Mouse (Mus musculus) lung, postnatal 0 days (tissue): ENCODE data around the gene Scarb2. TPM values are rescaled to one million over a fixed set of nuclear protein-coding genes. Genes with fewer than 3 reads are reported as not detected.

Source experiments
- ATAC-seq: fragments of 200-750 bp; cut with Nextera tagmentation; 2 replicates; pipeline ENCODE4 v1.8.0; 2017; ENCODE audit warnings: moderate library complexity
- DNase-seq: peaks from one replicate; pipeline ENCODE4 v3.0.0-alpha.2; 2016; ENCODE audit warnings: low spot score
- H3K27ac ChIP-seq: fragments of 300-500 bp; sonication (generic); 2 replicates; pipeline ENCODE4 v1.5.1; 2014; ENCODE audit warnings: antibody characterized with exemption, mild to moderate bottlenecking, low read length, mixed read lengths
- H3K27me3 ChIP-seq: fragments of 300-500 bp; sonication (generic); replicated peaks from 2 replicates; pipeline ENCODE4 v1.6.1; 2014; ENCODE audit warnings: low read length, mixed read lengths; ENCODE audit not compliant: insufficient read depth
- H3K36me3 ChIP-seq: fragments of 300-500 bp; sonication (generic); 2 replicates; pipeline ENCODE4 v1.6.1; 2014; ENCODE audit warnings: low read length, mixed read lengths; ENCODE audit not compliant: insufficient read depth
- H3K4me1 ChIP-seq: fragments of 300-500 bp; sonication (generic); 2 replicates; pipeline ENCODE4 v1.6.1; 2014; ENCODE audit warnings: antibody characterized with exemption, low read depth, low read length, mixed read lengths; ENCODE audit not compliant: insufficient read depth
- H3K4me2 ChIP-seq: fragments of 300-500 bp; sonication (generic); replicated peaks from 2 replicates; pipeline ENCODE4 v1.6.1; 2014; ENCODE audit warnings: low read depth, mild to moderate bottlenecking, low read length, moderate library complexity, mixed read lengths
- H3K4me3 ChIP-seq: fragments of 300-500 bp; sonication (generic); 2 replicates; pipeline ENCODE4 v1.5.1; 2014; ENCODE audit warnings: low read depth, low read length
- H3K9ac ChIP-seq: fragments of 300-500 bp; sonication (generic); replicated peaks from 2 replicates; pipeline ENCODE4 v1.6.1; 2014; ENCODE audit warnings: low read depth, mild to moderate bottlenecking
- H3K9me3 ChIP-seq: fragments of 300-500 bp; sonication (generic); 2 replicates; pipeline ENCODE4 v1.6.1; 2016; ENCODE audit warnings: low read length, mixed read lengths
- CTCF ChIP-seq: IDR thresholded peaks from 2 replicates; pipeline ENCODE4 v1.5.1; 2016; ENCODE audit warnings: antibody characterized with exemption, mild to moderate bottlenecking
- EP300 ChIP-seq: IDR thresholded peaks from 2 replicates; pipeline ENCODE4 v1.6.1; 2016; ENCODE audit warnings: antibody characterized with exemption, mild to moderate bottlenecking, control low read depth
- WGBS: fragments of 180-500 bp; shearing (Covaris S2); extraction: QIAGEN DNeasy Blood & Tissue Kit; methylation state at CpG from one replicate; pipeline ENCODE4 v1.1.7; 2014; 5-methylcytosine and 5-hydroxymethylcytosine counted together
- polyA plus RNA-seq: library from polyadenylated mRNA; unstranded; fragments of >200 nt; fragmentation: Nextera tagmentation; extraction: Ambion mirVana; gene quantifications from 2 replicates; pipeline ENCODE4 v1.2.1, GENCODE M21; 2015

Scarb2 gene
- polyA plus RNA-seq, 1 experiment from 2014 or later, result 52.4 TPM

- Histone ChIP-seq H3K9me3 (no peaks in the 10 kb centered on the region), H3K27me3 (no peaks in the 10 kb centered on the region), H3K27ac (no peak overlapping the region), H3K4me2 (no peak overlapping the region), H3K4me1 (no peaks in the 10 kb centered on the region), H3K4me3 (no peak overlapping the region), H3K36me3 (peaks cover 3% of the 10 kb centered on the region; the same call in 1 of the 2 replicates), H3K9ac (no peak overlapping the region)
- TF ChIP-seq CTCF, result no peak
- TF ChIP-seq EP300, result no peak
- ATAC-seq (no peak), DNase-seq (no peak)
- WGBS, result 77% methylated on average over 8 of the region's 8 CpGs
Observed at GRCm38 (mm10) chr5:92438540-92438939, 68.1 kb downstream of the Scarb2 start.

- Histone ChIP-seq H3K27ac (peak within 1 kb of the TSS; percentile 88), H3K9ac (peak within 1 kb of the TSS; percentile 85), H3K4me1 (no peaks in the 10 kb centered on the region), H3K9me3 (no peaks in the 10 kb centered on the region), H3K4me3 (peak within 1 kb of the TSS; percentile 92), H3K36me3 (no peaks in the 10 kb centered on the region), H3K27me3 (no peaks in the 10 kb centered on the region), H3K4me2 (peak within 1 kb of the TSS; percentile 91)
- ATAC-seq (peak; percentile 99), DNase-seq (peak; percentile 98)
- TF ChIP-seq EP300, result no peak
- TF ChIP-seq CTCF, result no peak
- 1% methylated on average over 34 of the region's 34 CpGs for WGBS
Observed at GRCm38 (mm10) chr5:92435025-92435584, 71.5 kb downstream of the Scarb2 start, which contains the start of gene Nup54. Nup54 (minus strand) TSS chr5:92435219.

GRCm38 (mm10) chr5:92434571-92434985 is 72.1 kb downstream of the Scarb2 start:
- no peaks in the 10 kb centered on the region for H3K4me1 ChIP-seq
- peak overlapping the region; percentile 92 for H3K4me3 ChIP-seq
- peak overlapping the region; percentile 88 for H3K27ac ChIP-seq
- no peak for TF ChIP-seq CTCF
- no peak for TF ChIP-seq EP300
- ATAC-seq (peak; percentile 70), DNase-seq (no peak)
- peak overlapping the region; percentile 85 for H3K9ac ChIP-seq
- H3K36me3 ChIP-seq, result no peaks in the 10 kb centered on the region
- no peaks in the 10 kb centered on the region for H3K27me3 ChIP-seq
- H3K4me2 ChIP-seq, result peak overlapping the region; percentile 91
- no peaks in the 10 kb centered on the region for H3K9me3 ChIP-seq
- WGBS, result under 1% methylated on average over 22 of the region's 39 CpGs

- TF ChIP-seq EP300 (no peak), CTCF (no peak)
- DNase-seq, result no peak
Observed at GRCm38 (mm10) chr5:92434070-92434469, 72.6 kb downstream of the Scarb2 start.

GRCm38 (mm10) chr5:92431611-92432010 is 75.0 kb downstream of the Scarb2 start:
- Histone ChIP-seq H3K4me3 (no peak overlapping the region), H3K36me3 (no peaks in the 10 kb centered on the region; the same call in 1 of the 2 replicates), H3K27me3 (no peaks in the 10 kb centered on the region), H3K4me2 (no peak overlapping the region), H3K4me1 (no peaks in the 10 kb centered on the region), H3K9ac (no peak overlapping the region), H3K27ac (no peak overlapping the region), H3K9me3 (no peaks in the 10 kb centered on the region)
- DNase-seq (no peak), ATAC-seq (no peak)
- 74% methylated on average over 7 of the region's 7 CpGs for WGBS
- no peak for TF ChIP-seq EP300
- no peak for TF ChIP-seq CTCF

More at GRCm38 (mm10) chr5:92434070-92434469, 72.6 kb downstream of the Scarb2 start:
- Histone ChIP-seq H3K9ac (peak overlapping the region; percentile 85), H3K4me2 (peak overlapping the region; percentile 91), H3K9me3 (no peaks in the 10 kb centered on the region), H3K4me1 (no peaks in the 10 kb centered on the region), H3K27me3 (no peaks in the 10 kb centered on the region), H3K36me3 (no peaks in the 10 kb centered on the region; the same call in 1 of the 2 replicates), H3K4me3 (peak overlapping the region; percentile 92), H3K27ac (0 out of 2 replicates have a peak overlapping the region, but pooled peaks have one; percentile 88)
- 1% methylated on average over 12 of the region's 12 CpGs for WGBS
- no peak for ATAC-seq

GRCm38 (mm10) chr5:92430723-92431122 is 75.9 kb downstream of the Scarb2 start:
- ATAC-seq (no peak), DNase-seq (no peak)
- WGBS, result 89% methylated on average over 5 of the region's 5 CpGs
- Histone ChIP-seq H3K36me3 (no peaks in the 10 kb centered on the region; the same call in 1 of the 2 replicates), H3K9me3 (no peaks in the 10 kb centered on the region), H3K4me1 (no peaks in the 10 kb centered on the region), H3K27ac (no peak overlapping the region), H3K4me2 (no peak overlapping the region), H3K9ac (no peak overlapping the region), H3K4me3 (no peak overlapping the region), H3K27me3 (no peaks in the 10 kb centered on the region)
- TF ChIP-seq EP300, result no peak
- TF ChIP-seq CTCF, result no peak
